Mouse (Mus musculus) intestine, postnatal 0 days (tissue): Measurements from ENCODE around the gene Ap1b1. TPM values are rescaled to one million over a fixed set of nuclear protein-coding genes. Genes with fewer than 3 reads are reported as not detected.
A peak's percentile ranks its signal among the peaks of the same experiment; 100 is the strongest.

Source experiments
- ATAC-seq: fragments of 200-750 bp; cut with Nextera tagmentation; 2 replicates; pipeline ENCODE4 v1.8.0; 2017; ENCODE audit warnings: mild to moderate bottlenecking, moderate TSS enrichment, moderate library complexity
- H3K27ac ChIP-seq: fragments of 300-500 bp; sonication (generic); 2 replicates; pipeline ENCODE4 v1.5.1; 2014; ENCODE audit warnings: mild to moderate bottlenecking, low read depth, low read length, moderate library complexity
- H3K27me3 ChIP-seq: fragments of 300-500 bp; sonication (generic); replicated peaks from 2 replicates; pipeline ENCODE4 v1.6.1; 2014; ENCODE audit warnings: low read length, mixed read lengths; ENCODE audit not compliant: control insufficient read depth, insufficient read depth
- H3K36me3 ChIP-seq: fragments of 300-500 bp; sonication (generic); 2 replicates; pipeline ENCODE4 v1.6.1; 2014; ENCODE audit warnings: mild to moderate bottlenecking, moderate library complexity; ENCODE audit not compliant: control insufficient read depth, insufficient read depth
- H3K4me1 ChIP-seq: fragments of 300-500 bp; sonication (generic); replicated peaks from 2 replicates; pipeline ENCODE4 v1.6.1; 2014; ENCODE audit warnings: antibody characterized with exemption, low read length, mixed read lengths; ENCODE audit not compliant: control insufficient read depth, insufficient read depth
- H3K4me2 ChIP-seq: fragments of 300-500 bp; sonication (generic); replicated peaks from 2 replicates; pipeline ENCODE4 v1.6.1; 2014; ENCODE audit warnings: low read depth, mild to moderate bottlenecking, moderate library complexity
- H3K4me3 ChIP-seq: fragments of 300-500 bp; sonication (generic); 2 replicates; pipeline ENCODE4 v1.5.1; 2014; ENCODE audit warnings: low read depth, low read length
- H3K9ac ChIP-seq: fragments of 300-500 bp; sonication (generic); 2 replicates; pipeline ENCODE4 v1.6.1; 2014; ENCODE audit warnings: mild to moderate bottlenecking, low read depth, low read length
- H3K9me3 ChIP-seq: fragments of 300-500 bp; sonication (generic); 2 replicates; pipeline ENCODE4 v1.6.1; 2016; ENCODE audit warnings: mixed run types; ENCODE audit not compliant: control insufficient read depth
- CTCF ChIP-seq: sonication (generic); IDR thresholded peaks from 2 replicates; pipeline ENCODE4 v1.5.1; 2016; ENCODE audit warnings: low read depth, mild to moderate bottlenecking, control low read depth, antibody characterized with exemption, moderate library complexity
- WGBS: fragments of 180-500 bp; shearing (Covaris S2); extraction: QIAGEN DNeasy Blood & Tissue Kit; methylation state at CpG from one replicate; pipeline ENCODE4 v1.1.7; 2014; 5-methylcytosine and 5-hydroxymethylcytosine counted together
- polyA plus RNA-seq: library from polyadenylated mRNA; unstranded; fragments of >200 nt; fragmentation: Nextera tagmentation; extraction: Ambion mirVana; gene quantifications from 2 replicates; pipeline ENCODE4 v1.2.1, GENCODE M21; 2015

Gene Ap1b1
- polyA plus RNA-seq, 1 experiment from 2014 or later, result 60.4 TPM

- Histone ChIP-seq H3K27ac (no peak overlapping the region), H3K9me3 (no peaks in the 10 kb centered on the region), H3K27me3 (no peaks in the 10 kb centered on the region), H3K4me3 (no peak overlapping the region), H3K4me1 (no peaks in the 10 kb centered on the region), H3K36me3 (peaks cover 54% of the 10 kb centered on the region), H3K4me2 (no peak overlapping the region), H3K9ac (no peak overlapping the region)
- WGBS, result 75% methylated on average over 5 of the region's 5 CpGs
- no peak for TF ChIP-seq CTCF
- ATAC-seq, result no peak
Observed at GRCm38 (mm10) chr11:5012213-5012715, 25.6 kb downstream of the Ap1b1 start.

- Histone ChIP-seq H3K9me3 (no peaks in the 10 kb centered on the region), H3K27me3 (no peaks in the 10 kb centered on the region), H3K9ac (no peak overlapping the region), H3K4me3 (no peak overlapping the region), H3K36me3 (peaks cover 81% of the 10 kb centered on the region), H3K4me2 (no peak overlapping the region), H3K4me1 (no peaks in the 10 kb centered on the region), H3K27ac (no peak overlapping the region)
- TF ChIP-seq CTCF, result peak; percentile 78
- 74% methylated on average over 2 of the region's 2 CpGs for WGBS
- ATAC-seq, result no peak
Observed at GRCm38 (mm10) chr11:5015720-5016119, 29.1 kb downstream of the Ap1b1 start.

- Histone ChIP-seq H3K36me3 (peaks cover 80% of the 10 kb centered on the region), H3K9me3 (no peaks in the 10 kb centered on the region), H3K9ac (no peak overlapping the region), H3K4me2 (no peak overlapping the region), H3K4me1 (no peaks in the 10 kb centered on the region), H3K27me3 (no peaks in the 10 kb centered on the region), H3K4me3 (no peak overlapping the region), H3K27ac (no peak overlapping the region)
- 90% methylated on average over 5 of the region's 5 CpGs for WGBS
- no peak for ATAC-seq
- no peak for TF ChIP-seq CTCF
Observed at GRCm38 (mm10) chr11:5016286-5016685, 29.7 kb downstream of the Ap1b1 start.

DNA sequence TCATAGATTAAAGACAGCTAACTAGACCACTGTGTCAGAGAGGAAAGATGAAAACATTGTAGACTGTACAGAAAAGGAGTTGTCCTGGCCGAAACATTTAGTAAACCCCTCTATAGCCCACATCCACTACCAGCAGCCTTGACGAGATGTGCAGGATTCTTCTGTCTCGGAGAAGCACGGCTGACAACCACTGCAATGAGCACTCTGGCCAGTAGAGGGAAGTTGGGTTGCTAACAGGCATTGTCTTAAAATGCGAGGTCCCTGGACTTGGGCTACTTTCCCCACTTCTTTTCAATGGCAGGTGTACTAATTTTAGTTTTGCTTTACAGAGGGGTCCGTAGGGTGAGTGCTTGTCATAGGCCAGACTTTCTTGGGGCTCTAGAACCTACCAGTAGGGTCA lies 30.9 kb downstream of the Ap1b1 start:
- Histone ChIP-seq H3K9me3 (no peaks in the 10 kb centered on the region), H3K4me3 (no peak overlapping the region), H3K4me1 (no peaks in the 10 kb centered on the region), H3K9ac (no peak overlapping the region), H3K36me3 (peaks cover 76% of the 10 kb centered on the region), H3K27ac (no peak overlapping the region), H3K4me2 (no peak overlapping the region), H3K27me3 (no peaks in the 10 kb centered on the region)
- 61% methylated on average over 6 of the region's 6 CpGs for WGBS
- TF ChIP-seq CTCF, result peak; percentile 66
- no peak for ATAC-seq

DNA sequence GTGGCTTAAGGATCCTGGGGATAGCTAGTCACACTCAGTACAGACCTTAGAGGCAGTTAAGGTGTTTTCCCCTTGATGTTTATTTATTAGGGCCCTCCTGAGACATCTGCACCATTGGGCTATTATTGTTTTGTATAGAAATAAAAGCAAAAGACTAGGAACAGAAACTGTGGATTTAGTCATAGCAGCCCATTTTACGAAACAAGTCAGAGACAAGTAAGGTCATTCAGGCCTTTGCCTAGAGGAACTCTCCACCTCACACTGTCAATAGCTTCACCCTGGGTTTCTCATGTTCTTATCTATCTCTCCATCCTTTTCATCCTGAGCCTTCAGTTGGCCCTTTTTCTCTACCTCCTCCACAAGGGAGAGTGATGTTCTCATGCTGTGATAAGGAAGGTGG lies 38.5 kb downstream of the Ap1b1 start:
- Histone ChIP-seq H3K4me1 (no peaks in the 10 kb centered on the region), H3K27ac (no peak overlapping the region), H3K27me3 (no peaks in the 10 kb centered on the region), H3K9me3 (no peaks in the 10 kb centered on the region), H3K36me3 (peaks cover 72% of the 10 kb centered on the region), H3K9ac (no peak overlapping the region), H3K4me2 (no peak overlapping the region), H3K4me3 (no peak overlapping the region)
- ATAC-seq, result no peak
- WGBS, result 100% methylated on average over 1 of the region's 1 CpGs
- no peak for TF ChIP-seq CTCF

- Histone ChIP-seq H3K4me2 (no peak overlapping the region), H3K4me3 (no peak overlapping the region), H3K9me3 (no peaks in the 10 kb centered on the region), H3K9ac (no peak overlapping the region), H3K36me3 (peaks cover 87% of the 10 kb centered on the region), H3K27ac (no peak overlapping the region), H3K4me1 (no peaks in the 10 kb centered on the region), H3K27me3 (no peaks in the 10 kb centered on the region)
- TF ChIP-seq CTCF, result no peak
- 96% methylated on average over 7 of the region's 7 CpGs for WGBS
- no peak for ATAC-seq
Observed at GRCm38 (mm10) chr11:5028228-5028627, 41.6 kb downstream of the Ap1b1 start.

- ATAC-seq, result no peak
- H3K9ac ChIP-seq, result no peak overlapping the region
- H3K27me3 ChIP-seq, result no peaks in the 10 kb centered on the region
- H3K4me2 ChIP-seq, result no peak overlapping the region
- peaks cover 89% of the 10 kb centered on the region for H3K36me3 ChIP-seq
- no peak for TF ChIP-seq CTCF
- no peaks in the 10 kb centered on the region for H3K9me3 ChIP-seq
- 84% methylated on average over 10 of the region's 10 CpGs for WGBS
- no peak overlapping the region for H3K4me3 ChIP-seq
- no peaks in the 10 kb centered on the region for H3K4me1 ChIP-seq
- no peak overlapping the region for H3K27ac ChIP-seq
Observed at GRCm38 (mm10) chr11:5032706-5033105, 46.1 kb downstream of the Ap1b1 start.
